Mouse (Mus musculus): ENCODE data around the gene Rslcan18. TPM values are rescaled to one million over a fixed set of nuclear protein-coding genes. Genes with fewer than 3 reads are reported as not detected.
A peak's percentile ranks its signal among the peaks of the same experiment; 100 is the strongest.

Gene Rslcan18
- polyA plus RNA-seq, 1 experiment = 0.05 TPM

- H3K4me3 ChIP-seq (ENCODE audit: control insufficient read depth, insufficient read depth, low read length) = peak overlapping the region; percentile 100
- H3K36me3 ChIP-seq (ENCODE audit: control insufficient read depth, insufficient read depth, low read length) = no peaks in the 10 kb centered on the region
- DNase-seq = no peak
- H3K27me3 ChIP-seq (ENCODE audit: control insufficient read depth, insufficient read depth, low read length) = no peaks in the 10 kb centered on the region
- H3K4me1 ChIP-seq (replicated peaks; ENCODE audit: control insufficient read depth, insufficient read depth, low read length) = 0 out of 2 replicates have a peak, but pooled peaks cover 2% of the 10 kb centered on the region
- TF ChIP-seq POLR2A (IDR thresholded peaks at IDR 0.05; ENCODE audit: control insufficient read depth, extremely low read depth, insufficient read depth, low read length, poor library complexity) = no peak
- TF ChIP-seq CTCF (IDR thresholded peaks at IDR 0.05; ENCODE audit: borderline replicate concordance, control insufficient read depth, extremely low read depth, insufficient read depth, low read length, poor library complexity) = no peak
- no peak overlapping the region for H3K27ac ChIP-seq (ENCODE audit: control insufficient read depth, insufficient read depth, low read length)
- 15% methylated on average over 12 of the region's 12 CpGs for WGBS
Measured at GRCm38 (mm10) chr13:67060161-67060785, 55.8 kb downstream of the Rslcan18 start.

Other genes with a start within 250 kb of the Rslcan18 start
- 0.43 and 0.56 TPM in 2 replicates for gene Gm10767, start 211.3 kb downstream of the Rslcan18 start, polyA plus RNA-seq (2012; rRNA removed)
- 0.65 and 0.73 TPM in 2 replicates for gene Zfp712, start 55.1 kb downstream of the Rslcan18 start, polyA plus RNA-seq (2012; rRNA removed)
- gene Zfp708, start 18.3 kb downstream of the Rslcan18 start, polyA plus RNA-seq (2012; rRNA removed) = 0.24 and 0.42 TPM in 2 replicates
- 1.5 TPM in 2 replicates for gene Gm28557, start 7.7 kb downstream of the Rslcan18 start, polyA plus RNA-seq (2012; rRNA removed)
- 0.18 and 0.23 TPM in 2 replicates for gene Zfp759, start 5.4 kb upstream of the Rslcan18 start, polyA plus RNA-seq (2012; rRNA removed)
- 2.8 and 4.5 TPM in 2 replicates for gene Rsl1, start 56.9 kb upstream of the Rslcan18 start, polyA plus RNA-seq (2012; rRNA removed)
- 0.24 and 0.30 TPM in 2 replicates for gene Zfp455, start 78.2 kb upstream of the Rslcan18 start, polyA plus RNA-seq (2012; rRNA removed)
- gene Zfp458, start 162.2 kb upstream of the Rslcan18 start, polyA plus RNA-seq (2012; rRNA removed) = 0.97 and 1.1 TPM in 2 replicates
- 1.4 and 2.4 TPM in 2 replicates for gene Zfp457, start 190.2 kb upstream of the Rslcan18 start, polyA plus RNA-seq (2012; rRNA removed)
- gene Zfp595, start 216.3 kb upstream of the Rslcan18 start, polyA plus RNA-seq (2012; rRNA removed) = 1.5 and 2.0 TPM in 2 replicates
- gene Gm28044, start 244.3 kb upstream of the Rslcan18 start, polyA plus RNA-seq (2012; rRNA removed) = not detected in 2 replicates
- gene Zfp953, start 244.3 kb upstream of the Rslcan18 start, polyA plus RNA-seq (2012; rRNA removed) = 0.82 TPM in 2 replicates

All from thymus, adult 2 months (tissue).